Mouse (Mus musculus) CH12.LX (cell line): ENCODE measurements at regions not wholly inside any gene's neighbourhood (a gene's known extent, or its start where the extent isn't known, plus 50 kb on each side); places are given as distances from the start of the nearest gene placed in this dataset.

Experiments used
- CTCF ChIP-seq, 2 experiments: IDR thresholded peaks in 1 of 2; conservative IDR thresholded peaks in 1 of 2; 2 replicates each; pipeline ENCODE4 v1.5.1; 2011 to 2012; ENCODE audit warnings: low read depth in 2 of 2, low read length in 2 of 2, improper control_type of control experiment in 1 of 2, inconsistent platforms in 1 of 2, mild to moderate bottlenecking in 1 of 2, moderate library complexity in 1 of 2
- ZC3H11A ChIP-seq: IDR thresholded peaks from 2 replicates; pipeline ENCODE4 v1.6.1; 2012; ENCODE audit warnings: low read depth, mild to moderate bottlenecking, inconsistent platforms, low read length, improper control_type of control experiment

GRCm38 (mm10) chr10:97376376-97376775, 103.0 kb upstream of the Dcn start:
- TF ChIP-seq CTCF (conservative IDR thresholded peaks at IDR 0.05 in 1 of 2, IDR thresholded peaks at IDR 0.05 in 1 of 2; ENCODE audit: low read depth in 2 of 2, low read length in 2 of 2) (no peak), ZC3H11A (no peak)
